Mouse (Mus musculus): ENCODE data around the gene Arhgap11a. TPM values are rescaled to one million over a fixed set of nuclear protein-coding genes. Genes with fewer than 3 reads are reported as not detected.

The Arhgap11a gene
- total and polyA plus RNA-seq, 3 experiments: 22.4 to 74.0 (median 22.5) TPM

DNA sequence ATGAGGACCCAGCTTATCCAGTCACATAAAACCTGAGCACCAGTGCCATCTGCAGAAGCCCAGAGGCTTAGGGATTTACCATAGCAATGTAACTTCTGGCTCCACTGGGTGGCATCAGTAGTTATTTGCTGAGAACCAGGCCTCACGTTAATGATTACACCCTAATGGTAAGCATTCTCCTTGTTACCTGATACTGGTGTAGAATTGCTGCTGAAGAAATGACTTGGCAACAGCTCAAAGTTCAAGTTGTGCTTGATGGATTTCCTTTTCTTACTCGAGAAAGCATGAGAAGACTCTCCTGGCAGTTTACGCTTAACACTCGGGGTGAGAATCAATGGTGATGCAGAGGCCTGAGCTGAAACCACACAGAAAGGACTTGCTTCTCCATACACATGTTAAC, 9.0 kb downstream of the Arhgap11a start:
- Histone ChIP-seq H3K79me2 (replicated peaks; ENCODE audit: control insufficient read depth, extremely low read depth, insufficient read depth, poor library complexity, severe bottlenecking) (peaks cover 17% of the 10 kb centered on the region), H3K36me3 (replicated peaks in 1 of 2; ENCODE audit: control insufficient read depth in 1 of 2, insufficient read depth in 1 of 2, low read length in 1 of 2) (peaks cover 46 to 92% of the 10 kb centered on the region in 2 experiments), H3K4me1 (ENCODE audit: control insufficient read depth in 1 of 2, insufficient read depth in 2 of 2) (peaks cover 0 to 12% of the 10 kb centered on the region in 2 experiments; a peak in 2 of 4 replicates), H3K4me3 (replicated peaks in 1 of 3; ENCODE audit: low read depth in 2 of 3, low read length in 2 of 3, poor library complexity in 1 of 3) (no peak overlapping the region), H3K27ac (ENCODE audit: insufficient read depth, low read depth) (no peak overlapping the region), H3K27me3 (replicated peaks) (no peaks in the 10 kb centered on the region), H3K9me3 (replicated peaks; ENCODE audit: low read length) (no peaks in the 10 kb centered on the region), H3K4me2 (ENCODE audit: insufficient read depth, low read depth, poor library complexity, severe bottlenecking) (no peak overlapping the region), H3K9ac (ENCODE audit: insufficient read depth, low read depth) (no peak overlapping the region)
- in situ Hi-C loops (cut with MboI; ENCODE audit: low pct_ligation_motif_present, low pct_unique_long_range_greater_than_20kb, low sequenced_read_pairs) (no loop called here), dilution Hi-C loops (cut with MboI; ENCODE audit: extremely low pct_ligation_motif_present, extremely low pct_unique_long_range_greater_than_20kb, low sequenced_read_pairs) (no loop called here)
- no peak for DNase-seq (ENCODE audit: extremely low read depth)
- TF ChIP-seq MYC (IDR thresholded peaks at IDR 0.05; ENCODE audit: low read depth, low read length): no peak
- TF ChIP-seq USF1 (IDR thresholded peaks at IDR 0.05; ENCODE audit: low read depth, low read length): no peak
- no peak for TF ChIP-seq USF2 (conservative IDR thresholded peaks at IDR 0.05; ENCODE audit: low read depth, low read length)
- no peak for TF ChIP-seq CHD2 (IDR thresholded peaks at IDR 0.05; ENCODE audit: low read length)
- TF ChIP-seq E2F4 (IDR thresholded peaks at IDR 0.05; ENCODE audit: insufficient replicate concordance, low read depth, low read length): no peak
- TF ChIP-seq SMC3 (IDR thresholded peaks at IDR 0.05; ENCODE audit: low read depth, low read length): no peak
- TF ChIP-seq SIN3A (IDR thresholded peaks at IDR 0.05; ENCODE audit: low read length): no peak
- TF ChIP-seq CHD1 (IDR thresholded peaks at IDR 0.05; ENCODE audit: low read depth, low read length): no peak
- no peak for TF ChIP-seq MAFK (IDR thresholded peaks at IDR 0.05; ENCODE audit: insufficient replicate concordance, low read length)
- TF ChIP-seq JUND (conservative IDR thresholded peaks at IDR 0.05; ENCODE audit: low read depth, low read length): no peak
- TF ChIP-seq UBTF (IDR thresholded peaks at IDR 0.05; ENCODE audit: low read depth, low read length): no peak
- no peak for TF ChIP-seq HCFC1 (IDR thresholded peaks at IDR 0.05; ENCODE audit: low read depth, low read length)
- TF ChIP-seq POLR2A (IDR thresholded peaks at IDR 0.05; ENCODE audit: low read depth, low read length): no peak
- TF ChIP-seq MAX (IDR thresholded peaks at IDR 0.05; ENCODE audit: low read length): no peak
- TF ChIP-seq ZMIZ1 (IDR thresholded peaks at IDR 0.05; ENCODE audit: low read depth, low read length): no peak
- no peak for TF ChIP-seq ZNF384 (IDR thresholded peaks at IDR 0.05; ENCODE audit: low read depth, low read length)
- TF ChIP-seq CTCF (conservative IDR thresholded peaks at IDR 0.05 in 1 of 2, IDR thresholded peaks at IDR 0.05 in 1 of 2; ENCODE audit: low read depth in 2 of 2, low read length in 2 of 2): no peak
- no peak for TF ChIP-seq ETS1 (conservative IDR thresholded peaks at IDR 0.05; ENCODE audit: low read depth, low read length)

DNA sequence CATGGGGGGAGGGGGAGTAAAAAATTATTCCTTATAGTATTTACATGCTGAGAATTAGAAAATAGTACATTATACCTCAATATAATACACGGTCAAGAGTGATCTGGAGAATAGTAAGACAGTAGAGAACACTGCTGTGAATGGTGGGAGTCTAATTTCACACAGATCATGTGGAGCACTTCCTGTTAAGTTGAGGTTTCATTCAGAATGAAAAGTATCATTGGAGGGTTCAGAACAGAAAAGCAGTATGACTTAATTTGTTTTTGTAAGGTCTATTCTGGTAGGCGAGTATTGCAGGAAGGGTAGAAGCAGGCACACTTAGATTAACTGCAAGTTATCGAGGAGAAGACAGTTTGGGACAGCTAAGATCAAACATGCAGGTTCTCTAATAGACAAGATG, 13.2 kb downstream of the Arhgap11a start:
- peaks cover 44 to 89% of the 10 kb centered on the region in 2 experiments for H3K36me3 ChIP-seq (replicated peaks in 1 of 2; ENCODE audit: control insufficient read depth in 1 of 2, insufficient read depth in 1 of 2, low read length in 1 of 2)
- no peaks in the 10 kb centered on the region for H3K27me3 ChIP-seq (replicated peaks)
- no peak overlapping the region for H3K9ac ChIP-seq (ENCODE audit: insufficient read depth, low read depth)
- TF ChIP-seq MXI1 (IDR thresholded peaks at IDR 0.05; ENCODE audit: low read depth, low read length): no peak
- no peak for TF ChIP-seq ELF1 (IDR thresholded peaks at IDR 0.05; ENCODE audit: low read depth, low read length)
- no peak for TF ChIP-seq BHLHE40 (IDR thresholded peaks at IDR 0.05; ENCODE audit: low read depth, low read length)
- no peak for TF ChIP-seq ZMIZ1 (IDR thresholded peaks at IDR 0.05; ENCODE audit: low read depth, low read length)
- TF ChIP-seq SMC3 (IDR thresholded peaks at IDR 0.05; ENCODE audit: low read depth, low read length): no peak
- H3K9me3 ChIP-seq (replicated peaks; ENCODE audit: low read length): no peaks in the 10 kb centered on the region
- no peak overlapping the region for H3K27ac ChIP-seq (ENCODE audit: insufficient read depth, low read depth)
- H3K4me2 ChIP-seq (ENCODE audit: insufficient read depth, low read depth, poor library complexity, severe bottlenecking): no peak overlapping the region
- no peak overlapping the region for H3K4me3 ChIP-seq (replicated peaks in 1 of 3; ENCODE audit: low read depth in 2 of 3, low read length in 2 of 3, poor library complexity in 1 of 3)
- H3K79me2 ChIP-seq (replicated peaks; ENCODE audit: control insufficient read depth, extremely low read depth, insufficient read depth, poor library complexity, severe bottlenecking): 0 out of 2 replicates have a peak, but pooled peaks cover 2% of the 10 kb centered on the region
- dilution Hi-C loops (cut with MboI; ENCODE audit: extremely low pct_ligation_motif_present, extremely low pct_unique_long_range_greater_than_20kb, low sequenced_read_pairs) (no loop called here), in situ Hi-C loops (cut with MboI; ENCODE audit: low pct_ligation_motif_present, low pct_unique_long_range_greater_than_20kb, low sequenced_read_pairs) (no loop called here)
- H3K4me1 ChIP-seq (ENCODE audit: control insufficient read depth in 1 of 2, insufficient read depth in 2 of 2): no peaks in the 10 kb centered on the region
- DNase-seq (ENCODE audit: extremely low read depth): no peak
